Mouse (Mus musculus) retina, postnatal 7 days (tissue): ENCODE measurements at regions not wholly inside any gene's neighbourhood (a gene's known extent, or its start where the extent isn't known, plus 50 kb on each side); places are given as distances from the start of the nearest gene placed in this dataset.

Source experiments
- DNase-seq: peaks from one replicate; pipeline ENCODE4 v3.0.0-alpha.2; 2012; ENCODE audit warnings: low read depth, low spot score

- no peak for DNase-seq
Measured at GRCm38 (mm10) chr3:6683679-6684078, 63.4 kb upstream of the 1700008P02Rik start.

GRCm38 (mm10) chr3:6681411-6681810, 61.2 kb upstream of the 1700008P02Rik start:
- no peak for DNase-seq

GRCm38 (mm10) chr3:6676382-6676781, 56.1 kb upstream of the 1700008P02Rik start:
- no peak for DNase-seq

- DNase-seq: peak; percentile 3
Measured at GRCm38 (mm10) chr3:6675354-6675753, 55.1 kb upstream of the 1700008P02Rik start.
